Mouse (Mus musculus): ENCODE data around the gene Crybg1.

DNA sequence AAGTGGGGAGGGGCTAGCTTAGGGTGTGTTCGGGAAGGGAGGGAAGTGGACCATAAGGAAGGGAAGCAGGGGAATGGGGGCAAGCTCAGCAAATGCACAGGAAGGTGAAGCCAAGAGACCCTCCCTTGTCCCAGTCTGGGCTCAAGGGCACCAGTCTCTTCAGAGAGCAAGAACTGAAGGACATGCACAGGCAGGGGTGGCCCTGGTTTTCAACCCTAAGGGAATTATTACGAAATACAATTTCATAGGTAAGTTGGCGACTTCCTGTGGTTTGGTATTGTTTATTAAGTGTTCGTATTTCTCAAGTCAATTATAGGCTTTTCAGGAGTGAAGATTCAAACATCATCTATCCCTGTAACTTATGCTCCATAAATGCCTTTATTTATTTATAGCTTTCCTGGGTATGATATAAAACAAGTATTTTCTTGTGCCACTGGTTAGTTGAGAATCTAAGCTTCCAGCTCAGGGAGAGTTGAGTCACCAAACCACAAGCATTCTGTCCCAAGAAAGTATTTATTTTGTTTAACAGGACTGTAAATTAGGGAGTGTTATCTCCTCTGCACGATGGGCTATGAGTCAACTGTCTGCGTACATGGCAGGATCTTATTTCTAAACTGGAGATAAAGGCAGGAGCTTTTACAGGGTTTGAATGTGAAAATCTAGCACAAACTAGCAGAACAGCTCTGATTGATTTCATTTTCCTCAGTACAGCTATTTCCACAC, 69.7 kb downstream of the Crybg1 start:
- TF ChIP-seq CTCF (IDR thresholded peaks at IDR 0.05; ENCODE audit: low read depth, low read length) (no peak), POLR2A (IDR thresholded peaks at IDR 0.05; ENCODE audit: insufficient read depth, low read length) (no peak), EP300 (IDR thresholded peaks at IDR 0.05; ENCODE audit: insufficient read depth, low read depth, low read length) (no peak)

Data from ES-Bruce4 (cell line).